Mouse (Mus musculus): ENCODE results near the gene Csnk1g1. TPM values are rescaled to one million over a fixed set of nuclear protein-coding genes. Genes with fewer than 3 reads are reported as not detected.

Csnk1g1 gene
- total RNA-seq, 2 experiments from 2014 or later, result 11.7 to 29.7 TPM

Other genes starting within 250 kb of the Csnk1g1 start
- 3.4 and 7.2 TPM in 2 replicates for gene Oaz2, start 240.9 kb upstream of the Csnk1g1 start, total RNA-seq (2015; ENCODE audit: low replicate concordance)
- 1.4 and 9.2 TPM in 2 replicates for gene Oaz2, start 240.9 kb upstream of the Csnk1g1 start, total RNA-seq (2017; ENCODE audit: low replicate concordance)
- gene Zfp609, start 81.4 kb upstream of the Csnk1g1 start, total RNA-seq (2015; ENCODE audit: low replicate concordance), result 6.8 and 9.2 TPM in 2 replicates
- gene Zfp609, start 81.4 kb upstream of the Csnk1g1 start, total RNA-seq (2017; ENCODE audit: low replicate concordance), result 2.4 and 2.8 TPM in 2 replicates
- gene Pclaf, start 18.7 kb upstream of the Csnk1g1 start, total RNA-seq (2015; ENCODE audit: low replicate concordance), result 85.4 and 127 TPM in 2 replicates
- 132 and 204 TPM in 2 replicates for gene Pclaf, start 18.7 kb upstream of the Csnk1g1 start, total RNA-seq (2017; ENCODE audit: low replicate concordance)
- 9.2 and 10.8 TPM in 2 replicates for gene Trip4, start 130 bp upstream of the Csnk1g1 start, total RNA-seq (2015; ENCODE audit: low replicate concordance)
- gene Trip4, start 130 bp upstream of the Csnk1g1 start, total RNA-seq (2017; ENCODE audit: low replicate concordance), result 10.1 and 13.3 TPM in 2 replicates
- 181 and 260 TPM in 2 replicates for gene Ppib, start 151.3 kb downstream of the Csnk1g1 start, total RNA-seq (2015; ENCODE audit: low replicate concordance)
- 219 and 274 TPM in 2 replicates for gene Ppib, start 151.3 kb downstream of the Csnk1g1 start, total RNA-seq (2017; ENCODE audit: low replicate concordance)
- 179 and 188 TPM in 2 replicates for gene Snx22, start 160.8 kb downstream of the Csnk1g1 start, total RNA-seq (2015; ENCODE audit: low replicate concordance)
- 123 and 145 TPM in 2 replicates for gene Snx22, start 160.8 kb downstream of the Csnk1g1 start, total RNA-seq (2017; ENCODE audit: low replicate concordance)
- gene Snx1, start 217.7 kb downstream of the Csnk1g1 start, total RNA-seq (2015; ENCODE audit: low replicate concordance), result 67.1 and 84.0 TPM in 2 replicates
- 81.5 and 97.5 TPM in 2 replicates for gene Snx1, start 217.7 kb downstream of the Csnk1g1 start, total RNA-seq (2017; ENCODE audit: low replicate concordance)
- 84.3 and 120 TPM in 2 replicates for gene Ciao2a, start 217.7 kb downstream of the Csnk1g1 start, total RNA-seq (2015; ENCODE audit: low replicate concordance)
- 36.8 and 53.8 TPM in 2 replicates for gene Ciao2a, start 217.7 kb downstream of the Csnk1g1 start, total RNA-seq (2017; ENCODE audit: low replicate concordance)
- 19.8 and 31.0 TPM in 2 replicates for gene Dapk2, start 249.3 kb downstream of the Csnk1g1 start, total RNA-seq (2015; ENCODE audit: low replicate concordance)
- 25.5 and 51.6 TPM in 2 replicates for gene Dapk2, start 249.3 kb downstream of the Csnk1g1 start, total RNA-seq (2017; ENCODE audit: low replicate concordance)

All from erythroid progenitor cell, adult 5-6 weeks (primary cell).